8 mouse cellular contexts compared by ENCODE assay signal in genomic region chr4:105244931-105245330, GRCm38 (mm10).
DNase-seq lines count a peak whose midpoint lies in the region; ATAC-seq lines count a peak whose summit lies in the region.
"Had no signal": no experiment of that assay in that cellular context is flagged by ENCODE, and none has a peak within 500 bp of the region (broad histone marks: within the 10 kb centered on the region; RNA-seq: fewer than 3 reads in every experiment).

No protein-coding gene starts in this region.

- H3K9me3 ChIP-seq in liver, embryonic 13.5 days (replicated peaks) = no peaks in the 10 kb centered on the region
- H3K9me3 ChIP-seq in liver, embryonic 12.5 days (replicated peaks) = no peaks in the 10 kb centered on the region
- no peaks in the 10 kb centered on the region for H3K9me3 ChIP-seq in forebrain, embryonic 13.5 days (replicated peaks)
- no peaks in the 10 kb centered on the region for H3K9me3 ChIP-seq in intestine, embryonic 15.5 days
- H3K9me3 ChIP-seq in neural tube, embryonic 15.5 days (replicated peaks) = no peaks in the 10 kb centered on the region

- no peaks in the 10 kb centered on the region for H3K4me1 ChIP-seq in liver, embryonic 13.5 days (replicated peaks)
- H3K4me1 ChIP-seq in liver, embryonic 12.5 days = no peaks in the 10 kb centered on the region
- H3K4me1 ChIP-seq in forebrain, embryonic 13.5 days = peaks cover 19% of the 10 kb centered on the region
- peaks cover 10% of the 10 kb centered on the region; the same call in 1 of the 2 replicates for H3K4me1 ChIP-seq in intestine, embryonic 15.5 days (replicated peaks)
- H3K4me1 ChIP-seq in neural tube, embryonic 15.5 days = peaks cover 13% of the 10 kb centered on the region

- H3K9ac ChIP-seq in liver, embryonic 13.5 days = no peak overlapping the region
- H3K9ac ChIP-seq in liver, embryonic 12.5 days = no peak overlapping the region
- H3K9ac ChIP-seq in forebrain, embryonic 13.5 days = 0 out of 2 replicates have a peak overlapping the region, but pooled peaks have one; percentile 66
- no peak overlapping the region for H3K9ac ChIP-seq in intestine, embryonic 15.5 days
- no peak overlapping the region for H3K9ac ChIP-seq in neural tube, embryonic 15.5 days (replicated peaks)

- ATAC-seq in liver, embryonic 13.5 days (ENCODE audit: low read depth) = no peak
- ATAC-seq in liver, embryonic 12.5 days = no peak
- no peak for ATAC-seq in forebrain, embryonic 13.5 days
- peak; percentile 26; the same call in 1 of the 2 replicates for ATAC-seq in intestine, embryonic 15.5 days
- ATAC-seq in neural tube, embryonic 15.5 days (ENCODE audit: low FRiP score) = no peak
- ATAC-seq in megakaryocyte-erythroid progenitor cell, adult 5-6 weeks (replicated peaks; ENCODE audit: low FRiP score, low TSS enrichment, poor library complexity, severe bottlenecking) = no peak

- no peak overlapping the region for H3K4me3 ChIP-seq in liver, embryonic 13.5 days (replicated peaks)
- H3K4me3 ChIP-seq in liver, embryonic 12.5 days = no peak overlapping the region
- H3K4me3 ChIP-seq in forebrain, embryonic 13.5 days = no peak overlapping the region
- peak overlapping the region; percentile 31; the same call in 1 of the 2 replicates for H3K4me3 ChIP-seq in intestine, embryonic 15.5 days (replicated peaks)
- no peak overlapping the region for H3K4me3 ChIP-seq in neural tube, embryonic 15.5 days (replicated peaks)

- no peak overlapping the region for H3K27ac ChIP-seq in liver, embryonic 13.5 days
- no peak overlapping the region for H3K27ac ChIP-seq in liver, embryonic 12.5 days
- no peak overlapping the region for H3K27ac ChIP-seq in forebrain, embryonic 13.5 days
- H3K27ac ChIP-seq in intestine, embryonic 15.5 days = no peak overlapping the region
- H3K27ac ChIP-seq in neural tube, embryonic 15.5 days (replicated peaks) = peak overlapping the region; percentile 68; the same call in 1 of the 2 replicates

- WGBS in liver, embryonic 13.5 days (ENCODE audit: insufficient replicate concordance) = 51% methylated on average over 10 of the region's 10 CpGs
- 60% methylated on average over 10 of the region's 10 CpGs for WGBS in liver, embryonic 12.5 days (ENCODE audit: insufficient replicate concordance)
- 72% methylated on average over 10 of the region's 10 CpGs for WGBS in forebrain, embryonic 13.5 days
- 56% methylated on average over 10 of the region's 10 CpGs for WGBS in intestine, embryonic 15.5 days
- WGBS in neural tube, embryonic 15.5 days = 74% methylated on average over 10 of the region's 10 CpGs

- peaks cover 9% of the 10 kb centered on the region; the same call in 1 of the 2 replicates for H3K27me3 ChIP-seq in liver, embryonic 13.5 days
- H3K27me3 ChIP-seq in liver, embryonic 12.5 days (replicated peaks) = peaks cover 25% of the 10 kb centered on the region; the same call in 1 of the 2 replicates
- H3K27me3 ChIP-seq in forebrain, embryonic 13.5 days = no peaks in the 10 kb centered on the region
- no peaks in the 10 kb centered on the region for H3K27me3 ChIP-seq in intestine, embryonic 15.5 days (replicated peaks)
- H3K27me3 ChIP-seq in neural tube, embryonic 15.5 days (replicated peaks) = no peaks in the 10 kb centered on the region

- no peaks in the 10 kb centered on the region for H3K36me3 ChIP-seq in liver, embryonic 13.5 days
- H3K36me3 ChIP-seq in liver, embryonic 12.5 days = no peaks in the 10 kb centered on the region
- no peaks in the 10 kb centered on the region for H3K36me3 ChIP-seq in forebrain, embryonic 13.5 days (ENCODE audit: poor library complexity, severe bottlenecking)
- no peaks in the 10 kb centered on the region for H3K36me3 ChIP-seq in intestine, embryonic 15.5 days
- no peaks in the 10 kb centered on the region for H3K36me3 ChIP-seq in neural tube, embryonic 15.5 days
- H3K36me3 ChIP-seq: G1E had no signal

- DNase-seq in liver, embryonic 13.5 days = no peak
- no peak for DNase-seq in gastrocnemius, postnatal 25 days

- H3K4me2 ChIP-seq in liver, embryonic 13.5 days = peak overlapping the region; percentile 38; the same call in 1 of the 2 replicates
- H3K4me2 ChIP-seq in liver, embryonic 12.5 days = no peak overlapping the region
- peak overlapping the region; percentile 57 for H3K4me2 ChIP-seq in forebrain, embryonic 13.5 days
- peak overlapping the region; percentile 71 for H3K4me2 ChIP-seq in intestine, embryonic 15.5 days (replicated peaks)
- peak overlapping the region; percentile 60 for H3K4me2 ChIP-seq in neural tube, embryonic 15.5 days
